Mouse (Mus musculus): ENCODE measurements at regions not wholly inside any gene's neighbourhood (a gene's known extent, or its start where the extent isn't known, plus 50 kb on each side); places are given as distances from the start of the nearest gene placed in this dataset.

DNA sequence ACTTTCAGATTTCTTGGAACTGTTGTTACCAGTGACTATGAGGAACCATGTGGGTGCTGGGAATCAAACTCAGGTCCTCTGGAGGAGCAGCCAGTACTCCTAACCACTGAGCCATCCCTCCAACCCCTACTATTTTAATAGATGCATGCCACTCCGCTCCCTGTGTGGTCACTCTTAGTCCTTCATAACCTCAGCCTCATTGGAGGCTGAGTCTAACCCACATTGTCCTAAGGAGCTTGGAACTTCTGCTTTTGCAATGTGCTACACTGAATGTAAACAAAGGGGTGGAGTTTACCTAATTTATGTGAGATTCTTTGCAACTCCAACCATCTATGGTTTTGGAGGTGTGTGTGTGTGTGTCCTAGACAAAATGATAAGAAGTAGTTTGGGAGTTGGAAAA is 122.7 kb upstream of the Tut7 start:
- ATAC-seq (ENCODE audit: low read depth), result no peak

GRCm38 (mm10) chr13:59943602-59944140 is 120.7 kb upstream of the Tut7 start:
- Histone ChIP-seq H3K27ac (ENCODE audit: low read length) (no peak overlapping the region), H3K36me3 (ENCODE audit: control insufficient read depth, insufficient read depth, low read length) (no peaks in the 10 kb centered on the region), H3K27me3 (ENCODE audit: control insufficient read depth, insufficient read depth, low read depth, low read length) (peaks cover 8% of the 10 kb centered on the region; the same call in 1 of the 2 replicates), H3K4me1 (replicated peaks; ENCODE audit: control insufficient read depth, insufficient read depth, low read length) (peaks cover 4% of the 10 kb centered on the region; the same call in 1 of the 2 replicates), H3K9me3 (ENCODE audit: control insufficient read depth, low read length) (no peaks in the 10 kb centered on the region), H3K4me3 (ENCODE audit: low read length) (no peak overlapping the region), H3K4me2 (ENCODE audit: low read depth, low read length) (no peak overlapping the region), H3K9ac (ENCODE audit: low read length) (no peak overlapping the region)
- ATAC-seq (ENCODE audit: low read depth), result no peak
- WGBS, result 49% methylated on average over 5 of the region's 5 CpGs

More for the DNA sequence above, 122.7 kb upstream of the Tut7 start:
- Histone ChIP-seq H3K9me3 (ENCODE audit: control insufficient read depth, low read length) (no peaks in the 10 kb centered on the region), H3K4me2 (ENCODE audit: low read depth, low read length) (no peak overlapping the region), H3K4me3 (ENCODE audit: low read length) (no peak overlapping the region), H3K27ac (ENCODE audit: low read length) (no peak overlapping the region), H3K9ac (ENCODE audit: low read length) (no peak overlapping the region), H3K27me3 (ENCODE audit: control insufficient read depth, insufficient read depth, low read depth, low read length) (peaks cover 17% of the 10 kb centered on the region), H3K4me1 (replicated peaks; ENCODE audit: control insufficient read depth, insufficient read depth, low read length) (peaks cover 8% of the 10 kb centered on the region; the same call in 1 of the 2 replicates), H3K36me3 (ENCODE audit: control insufficient read depth, insufficient read depth, low read length) (no peaks in the 10 kb centered on the region)
- 86% methylated on average over 1 of the region's 1 CpGs for WGBS

DNA sequence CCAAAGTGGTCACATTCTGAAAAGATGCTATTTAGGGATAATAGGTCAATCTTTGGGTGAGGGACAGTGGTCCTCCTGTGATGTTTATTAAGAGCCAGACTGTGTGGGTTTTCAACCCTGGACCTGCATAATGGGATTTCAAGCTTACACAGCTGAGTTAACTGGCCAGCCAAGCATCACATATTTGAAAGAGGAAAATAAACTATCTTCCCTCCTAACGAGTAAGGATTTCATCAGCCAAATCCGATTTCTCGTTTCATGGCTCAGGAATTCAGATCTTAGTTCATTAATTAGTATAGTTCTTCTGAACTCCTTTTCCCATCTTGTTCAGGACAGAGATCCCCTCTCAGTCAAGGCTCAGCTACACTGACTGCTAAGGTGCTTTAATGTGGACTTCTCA is 120.1 kb upstream of the Tut7 start:
- ATAC-seq (ENCODE audit: low read depth), result no peak
- 83% methylated on average over 3 of the region's 3 CpGs for WGBS
- no peak overlapping the region for H3K27ac ChIP-seq (ENCODE audit: low read length)
- no peak overlapping the region for H3K4me3 ChIP-seq (ENCODE audit: low read length)
- peaks cover 8% of the 10 kb centered on the region; the same call in 1 of the 2 replicates for H3K27me3 ChIP-seq (ENCODE audit: control insufficient read depth, insufficient read depth, low read depth, low read length)
- no peaks in the 10 kb centered on the region for H3K36me3 ChIP-seq (ENCODE audit: control insufficient read depth, insufficient read depth, low read length)
- 0 out of 2 replicates have a peak, but pooled peaks cover under 1% of the 10 kb centered on the region for H3K4me1 ChIP-seq (replicated peaks; ENCODE audit: control insufficient read depth, insufficient read depth, low read length)
- H3K9ac ChIP-seq (ENCODE audit: low read length), result no peak overlapping the region
- H3K9me3 ChIP-seq (ENCODE audit: control insufficient read depth, low read length), result no peaks in the 10 kb centered on the region
- H3K4me2 ChIP-seq (ENCODE audit: low read depth, low read length), result no peak overlapping the region

- H3K9ac ChIP-seq (ENCODE audit: low read length), result no peak overlapping the region
- H3K4me2 ChIP-seq (ENCODE audit: low read depth, low read length), result no peak overlapping the region
- no peak overlapping the region for H3K4me3 ChIP-seq (ENCODE audit: low read length)
- no peaks in the 10 kb centered on the region for H3K4me1 ChIP-seq (replicated peaks; ENCODE audit: control insufficient read depth, insufficient read depth, low read length)
- no peaks in the 10 kb centered on the region for H3K9me3 ChIP-seq (ENCODE audit: control insufficient read depth, low read length)
- H3K27me3 ChIP-seq (ENCODE audit: control insufficient read depth, insufficient read depth, low read depth, low read length), result peaks cover 8% of the 10 kb centered on the region; the same call in 1 of the 2 replicates
- 56% methylated on average over 3 of the region's 3 CpGs for WGBS
- no peak overlapping the region for H3K27ac ChIP-seq (ENCODE audit: low read length)
- ATAC-seq (ENCODE audit: low read depth), result no peak
- H3K36me3 ChIP-seq (ENCODE audit: control insufficient read depth, insufficient read depth, low read length), result no peaks in the 10 kb centered on the region
These were observed 118.6 kb upstream of the Tut7 start for GRCm38 (mm10) chr13:59941519-59941918.

- Histone ChIP-seq H3K36me3 (ENCODE audit: control insufficient read depth, insufficient read depth, low read length) (no peaks in the 10 kb centered on the region), H3K9ac (ENCODE audit: low read length) (no peak overlapping the region), H3K9me3 (ENCODE audit: control insufficient read depth, low read length) (no peaks in the 10 kb centered on the region), H3K4me1 (replicated peaks; ENCODE audit: control insufficient read depth, insufficient read depth, low read length) (no peaks in the 10 kb centered on the region), H3K4me2 (ENCODE audit: low read depth, low read length) (no peak overlapping the region), H3K27me3 (ENCODE audit: control insufficient read depth, insufficient read depth, low read depth, low read length) (peaks cover 8% of the 10 kb centered on the region; the same call in 1 of the 2 replicates), H3K4me3 (ENCODE audit: low read length) (no peak overlapping the region), H3K27ac (ENCODE audit: low read length) (no peak overlapping the region)
- no peak for ATAC-seq (ENCODE audit: low read depth)
- 26% methylated on average over 16 of the region's 16 CpGs for WGBS
These were observed 117.7 kb upstream of the Tut7 start for GRCm38 (mm10) chr13:59940414-59941205.

DNA sequence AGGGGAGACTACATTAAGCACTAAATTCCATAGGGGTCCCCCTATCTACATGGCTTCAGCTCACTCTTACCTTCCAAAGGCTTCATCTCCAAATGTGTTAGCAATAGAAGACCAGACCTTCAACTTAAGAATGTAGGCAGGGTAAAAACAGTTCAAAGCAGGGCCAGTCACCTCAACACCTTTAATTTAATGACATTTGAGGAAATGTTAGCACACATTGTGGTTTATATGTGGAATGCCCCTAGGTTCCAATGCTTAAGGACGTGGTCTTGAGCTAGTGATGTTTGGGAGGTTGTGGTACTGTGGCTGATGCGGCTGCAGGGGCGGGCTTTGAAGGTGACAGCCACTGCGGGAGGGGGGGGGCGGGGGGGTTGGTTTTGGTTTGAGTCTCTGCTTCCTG is 116.9 kb upstream of the Tut7 start:
- peaks cover 8% of the 10 kb centered on the region; the same call in 1 of the 2 replicates for H3K27me3 ChIP-seq (ENCODE audit: control insufficient read depth, insufficient read depth, low read depth, low read length)
- no peak overlapping the region for H3K9ac ChIP-seq (ENCODE audit: low read length)
- 35% methylated on average over 5 of the region's 5 CpGs for WGBS
- no peaks in the 10 kb centered on the region for H3K36me3 ChIP-seq (ENCODE audit: control insufficient read depth, insufficient read depth, low read length)
- no peak overlapping the region for H3K27ac ChIP-seq (ENCODE audit: low read length)
- no peak overlapping the region for H3K4me3 ChIP-seq (ENCODE audit: low read length)
- no peak overlapping the region for H3K4me2 ChIP-seq (ENCODE audit: low read depth, low read length)
- H3K9me3 ChIP-seq (ENCODE audit: control insufficient read depth, low read length), result no peaks in the 10 kb centered on the region
- no peaks in the 10 kb centered on the region for H3K4me1 ChIP-seq (replicated peaks; ENCODE audit: control insufficient read depth, insufficient read depth, low read length)
- ATAC-seq (ENCODE audit: low read depth), result no peak

GRCm38 (mm10) chr13:59937147-59937546 is 114.2 kb upstream of the Tut7 start:
- Histone ChIP-seq H3K4me1 (replicated peaks; ENCODE audit: control insufficient read depth, insufficient read depth, low read length) (no peaks in the 10 kb centered on the region), H3K9me3 (ENCODE audit: control insufficient read depth, low read length) (no peaks in the 10 kb centered on the region), H3K4me3 (ENCODE audit: low read length) (no peak overlapping the region), H3K27me3 (ENCODE audit: control insufficient read depth, insufficient read depth, low read depth, low read length) (peaks cover 8% of the 10 kb centered on the region; the same call in 1 of the 2 replicates), H3K4me2 (ENCODE audit: low read depth, low read length) (no peak overlapping the region), H3K36me3 (ENCODE audit: control insufficient read depth, insufficient read depth, low read length) (no peaks in the 10 kb centered on the region), H3K27ac (ENCODE audit: low read length) (no peak overlapping the region), H3K9ac (ENCODE audit: low read length) (no peak overlapping the region)
- 40% methylated on average over 3 of the region's 3 CpGs for WGBS
- no peak for ATAC-seq (ENCODE audit: low read depth)

DNA sequence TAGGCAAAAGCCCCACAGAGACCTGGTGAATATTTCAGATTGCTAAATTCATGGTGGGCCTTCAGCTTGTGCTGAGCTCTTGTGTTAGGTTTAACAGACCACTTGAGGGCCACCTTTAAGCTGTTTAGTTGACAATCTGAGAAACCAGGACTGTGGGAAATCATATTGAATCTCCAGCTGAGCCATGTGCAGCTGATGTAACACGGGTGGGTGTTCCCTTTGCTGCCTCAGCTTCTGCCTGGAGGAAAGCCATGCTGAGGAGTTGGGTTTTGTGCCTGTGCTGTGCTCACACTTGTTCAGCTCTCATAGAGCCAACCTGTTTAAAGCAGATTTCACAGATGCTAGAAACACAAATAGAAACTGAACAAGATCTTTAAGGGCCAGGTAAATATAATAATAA is 111.6 kb upstream of the Tut7 start:
- Histone ChIP-seq H3K4me1 (replicated peaks; ENCODE audit: control insufficient read depth, insufficient read depth, low read length) (no peaks in the 10 kb centered on the region), H3K9me3 (ENCODE audit: control insufficient read depth, low read length) (no peaks in the 10 kb centered on the region), H3K4me3 (ENCODE audit: low read length) (no peak overlapping the region), H3K36me3 (ENCODE audit: control insufficient read depth, insufficient read depth, low read length) (no peaks in the 10 kb centered on the region), H3K4me2 (ENCODE audit: low read depth, low read length) (no peak overlapping the region), H3K27ac (ENCODE audit: low read length) (no peak overlapping the region), H3K9ac (ENCODE audit: low read length) (no peak overlapping the region), H3K27me3 (ENCODE audit: control insufficient read depth, insufficient read depth, low read depth, low read length) (no peaks in the 10 kb centered on the region; the same call in 1 of the 2 replicates)
- no peak for ATAC-seq (ENCODE audit: low read depth)
- WGBS, result 50% methylated on average over 1 of the region's 1 CpGs

- no peak overlapping the region for H3K9ac ChIP-seq (ENCODE audit: low read length)
- no peak overlapping the region for H3K27ac ChIP-seq (ENCODE audit: low read length)
- H3K36me3 ChIP-seq (ENCODE audit: control insufficient read depth, insufficient read depth, low read length), result no peaks in the 10 kb centered on the region
- H3K9me3 ChIP-seq (ENCODE audit: control insufficient read depth, low read length), result no peaks in the 10 kb centered on the region
- no peak overlapping the region for H3K4me3 ChIP-seq (ENCODE audit: low read length)
- H3K27me3 ChIP-seq (ENCODE audit: control insufficient read depth, insufficient read depth, low read depth, low read length), result no peaks in the 10 kb centered on the region; the same call in 1 of the 2 replicates
- ATAC-seq (ENCODE audit: low read depth), result no peak
- no peak overlapping the region for H3K4me2 ChIP-seq (ENCODE audit: low read depth, low read length)
- WGBS, result 68% methylated on average over 1 of the region's 1 CpGs
- H3K4me1 ChIP-seq (replicated peaks; ENCODE audit: control insufficient read depth, insufficient read depth, low read length), result no peaks in the 10 kb centered on the region
These were observed 111.1 kb upstream of the Tut7 start for GRCm38 (mm10) chr13:59934093-59934492.
